Mouse (Mus musculus) bone marrow macrophage, adult 2 months (primary cell): ENCODE measurements around the gene 4930404N11Rik.

ENCODE experiments used
- CTCF ChIP-seq: IDR thresholded peaks from 2 replicates; pipeline ENCODE4 v1.5.1; 2012; ENCODE audit warnings: low read depth, mild to moderate bottlenecking, low read length, moderate library complexity
- POLR2A ChIP-seq: IDR thresholded peaks from 2 replicates; pipeline ENCODE4 v1.6.1; 2012; ENCODE audit warnings: mild to moderate bottlenecking, low read depth, low read length, borderline replicate concordance

DNA sequence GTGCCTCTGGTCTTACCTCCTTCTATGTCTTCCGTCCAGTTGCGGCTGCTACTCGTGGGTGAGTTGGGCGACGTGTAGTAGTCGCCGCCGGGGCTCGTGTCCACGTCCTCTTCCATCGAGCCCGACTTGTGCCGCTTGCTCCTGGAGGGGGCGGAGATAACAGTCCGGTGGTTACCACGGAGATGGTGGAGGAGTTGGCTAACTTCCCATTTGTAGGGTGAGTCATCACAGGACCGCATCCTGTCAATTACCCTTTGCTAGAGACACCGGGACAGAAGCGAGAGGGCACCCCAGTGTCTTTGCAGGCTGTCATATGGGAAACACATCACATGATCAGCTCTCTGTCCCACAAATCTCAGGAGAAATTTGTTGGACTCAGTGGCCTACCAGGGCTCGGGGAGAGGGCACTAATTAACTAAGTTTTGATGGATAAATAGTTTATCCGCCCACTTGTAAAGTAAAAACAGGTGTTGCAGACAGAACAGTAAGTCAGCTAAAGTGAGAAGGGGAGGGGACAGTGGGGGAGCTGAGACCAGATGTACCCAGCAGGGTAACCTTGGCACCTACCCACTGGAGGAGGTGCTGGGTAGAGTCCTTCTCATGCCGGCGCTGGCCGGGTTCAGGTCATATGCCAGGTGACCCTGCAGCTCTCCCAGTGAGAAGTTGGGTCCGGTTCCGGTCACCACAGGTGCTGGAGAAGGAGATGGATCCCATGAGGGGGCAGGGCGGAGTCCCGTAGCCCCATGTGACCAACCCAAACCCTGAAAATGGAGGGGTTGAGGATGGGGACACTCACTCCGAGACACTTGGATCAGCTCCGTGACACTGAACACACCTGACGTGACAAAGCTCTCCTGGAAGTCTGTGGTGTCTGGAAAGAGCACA lies 42.2 kb upstream of the 4930404N11Rik start:
- no peak for TF ChIP-seq POLR2A
- no peak for TF ChIP-seq CTCF
